Mouse (Mus musculus): ENCODE measurements around the gene Gbp6.
A peak's percentile ranks its signal among the peaks of the same experiment; 100 is the strongest.
"Not testable (repeated sequence)": the region's sequence is repeated elsewhere in the genome, so short reads cannot be mapped to it uniquely, and the experiment has no call there.

The Gbp6 gene

DNA sequence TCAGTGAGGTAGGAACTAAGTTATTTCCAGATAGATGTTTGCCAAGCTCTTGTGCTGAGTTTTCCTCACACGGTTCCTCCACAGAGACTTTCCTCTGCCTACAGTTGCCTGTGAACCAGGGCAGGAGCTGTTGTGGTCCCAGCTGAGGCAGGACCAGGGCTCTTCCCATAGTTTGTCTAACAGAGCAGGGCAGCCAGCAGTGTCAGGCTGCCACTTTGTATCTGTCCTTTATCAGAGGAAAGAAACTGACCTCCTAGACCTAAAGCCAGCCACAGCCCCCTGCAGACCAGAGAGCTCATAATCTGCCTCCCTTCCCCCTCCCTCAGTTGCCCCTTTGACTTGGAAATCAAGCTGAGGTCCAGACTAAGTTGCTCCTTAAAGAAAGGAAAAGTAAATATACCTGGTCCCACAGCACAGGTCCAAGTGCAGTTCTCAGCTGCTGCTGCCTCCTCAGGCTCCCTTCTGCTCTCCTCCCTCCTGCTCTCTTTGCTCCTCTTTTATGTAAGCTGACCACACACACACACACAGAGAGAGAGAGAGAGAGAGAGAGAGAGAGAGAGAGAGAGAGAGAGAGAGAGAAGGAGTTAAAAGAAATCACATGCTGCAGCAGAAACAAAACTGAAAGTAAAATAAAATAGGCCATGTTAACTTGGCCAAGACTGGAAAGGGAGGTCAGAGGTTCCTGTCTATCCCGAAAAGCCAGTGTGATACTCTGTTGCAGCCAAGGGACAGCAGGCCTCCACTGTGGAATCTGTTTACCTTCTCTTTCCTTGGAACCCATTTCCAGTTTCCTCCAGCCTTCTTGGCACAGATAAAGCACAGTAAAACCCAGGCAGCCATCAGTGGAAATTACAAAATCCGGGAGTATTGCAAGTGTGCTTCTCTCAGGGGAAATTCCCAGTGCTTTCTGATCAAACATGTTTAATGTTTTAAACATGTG, at the start of gene Gbp6, which contains the start of gene Gm43302:
Gbp6 (minus strand) TSS at position 473 of the 940 bp plus-strand sequence.
Gm43302 (minus strand) TSS at position 470 of the 940 bp plus-strand sequence.
- peak; percentile 21 for DNase-seq

- DNase-seq: no peak
Measured at GRCm38 (mm10) chr5:105341281-105341680, 47.8 kb upstream of the Gbp6 start.

GRCm38 (mm10) chr5:105322543-105322942, 29.0 kb upstream of the Gbp6 start:
- no peak for DNase-seq

DNA sequence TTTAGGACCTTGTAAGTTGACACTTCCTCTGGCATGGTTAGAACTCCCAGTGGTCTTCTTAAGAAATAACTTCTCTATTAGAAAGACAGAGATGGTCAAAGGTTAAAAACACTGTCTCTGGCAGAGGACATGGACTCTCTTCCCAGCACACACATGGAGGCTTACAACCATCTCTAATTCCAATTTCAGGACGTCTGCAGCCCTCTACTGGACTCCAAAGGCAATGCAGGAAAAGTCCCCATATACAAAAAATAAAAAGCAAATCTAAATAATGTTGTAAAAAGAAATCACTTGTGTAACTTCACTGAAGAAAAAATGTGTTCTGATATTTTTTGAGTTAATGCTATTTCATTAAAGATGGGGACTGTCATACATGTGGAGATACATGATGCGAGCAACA, 17.4 kb upstream of the Gbp6 start:
- DNase-seq: no peak

DNA sequence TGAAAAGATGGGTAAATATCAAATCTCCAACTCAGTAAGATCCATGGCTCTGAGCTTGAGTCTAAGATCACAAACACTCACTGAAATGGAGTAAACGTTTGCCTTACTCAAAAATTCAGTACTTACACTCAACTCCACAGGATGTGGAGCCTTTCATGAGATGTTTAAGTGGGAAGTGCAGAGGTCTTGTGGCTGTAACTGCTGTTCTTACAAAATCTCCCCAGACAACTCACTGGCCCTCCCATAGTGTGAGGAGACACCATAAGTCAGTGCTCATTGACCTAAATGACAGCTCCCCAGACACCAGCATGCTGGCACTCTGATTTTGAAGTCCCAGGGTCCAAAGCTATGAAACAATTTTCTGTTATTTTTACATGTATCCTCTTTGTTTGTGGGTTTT, 15.7 kb upstream of the Gbp6 start:
- DNase-seq: not testable (repeated sequence)

- not testable (repeated sequence) for DNase-seq
Measured at GRCm38 (mm10) chr5:105306946-105307345, 13.4 kb upstream of the Gbp6 start.

DNA sequence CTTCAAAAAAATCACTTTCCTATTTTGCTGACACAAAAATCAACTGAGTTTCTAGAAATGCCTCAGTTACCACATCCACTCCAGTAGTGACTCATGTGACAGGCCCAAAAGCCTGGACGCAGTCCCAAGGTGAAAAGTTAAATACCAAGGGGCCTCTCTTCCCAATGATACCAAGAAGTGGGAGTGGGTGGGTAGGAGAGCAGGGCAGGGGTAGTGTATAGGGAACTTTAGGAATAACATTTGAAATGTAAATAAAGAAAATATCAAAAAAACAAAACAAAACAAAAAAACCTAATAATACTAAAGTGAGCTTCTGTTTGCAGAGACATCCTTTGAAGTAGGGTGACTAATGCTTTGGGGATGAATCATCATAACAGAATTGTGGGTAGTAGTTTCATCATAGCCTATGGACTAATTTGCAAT, 12.7 kb upstream of the Gbp6 start:
- DNase-seq: no peak

DNA sequence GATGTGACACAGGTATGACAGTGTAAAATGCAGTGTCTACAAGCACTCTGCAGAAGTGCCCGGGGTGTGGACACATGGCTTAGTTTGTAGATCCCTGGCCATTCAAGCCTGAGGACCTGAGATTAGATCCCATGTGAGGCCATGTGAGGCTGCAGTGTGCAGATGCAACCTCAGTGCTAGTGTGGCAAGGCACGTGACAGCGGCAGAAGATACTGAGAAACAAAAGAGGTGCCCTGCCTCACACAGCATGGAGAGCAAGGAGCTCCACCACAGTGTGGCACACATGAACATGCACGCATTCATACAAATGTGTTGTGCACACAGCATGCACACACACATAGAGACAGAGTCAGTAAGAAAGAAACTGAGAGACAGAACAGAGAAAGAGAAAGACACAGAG, 12.2 kb upstream of the Gbp6 start:
- not testable (repeated sequence) for DNase-seq

DNA sequence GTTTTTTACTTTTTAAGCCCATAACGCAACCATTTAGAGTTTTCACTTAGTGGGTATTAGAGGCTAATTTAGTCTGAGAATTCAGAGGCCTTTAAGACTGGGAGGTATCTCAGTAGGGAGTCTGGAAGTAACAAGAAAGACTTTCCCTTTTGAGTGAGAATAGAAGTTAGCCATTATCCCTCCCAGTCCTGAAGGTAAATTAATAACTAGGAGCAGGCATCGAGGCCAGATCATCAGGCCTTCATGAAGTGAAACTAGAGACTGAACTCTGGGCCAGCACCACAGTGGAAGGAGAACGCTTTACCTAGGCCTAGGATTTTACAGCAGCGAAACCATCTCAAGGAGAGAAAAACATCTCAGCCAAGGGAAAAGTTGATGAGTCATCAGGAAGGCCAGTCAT, 8.5 kb upstream of the Gbp6 start:
- DNase-seq: peak; percentile 21

DNA sequence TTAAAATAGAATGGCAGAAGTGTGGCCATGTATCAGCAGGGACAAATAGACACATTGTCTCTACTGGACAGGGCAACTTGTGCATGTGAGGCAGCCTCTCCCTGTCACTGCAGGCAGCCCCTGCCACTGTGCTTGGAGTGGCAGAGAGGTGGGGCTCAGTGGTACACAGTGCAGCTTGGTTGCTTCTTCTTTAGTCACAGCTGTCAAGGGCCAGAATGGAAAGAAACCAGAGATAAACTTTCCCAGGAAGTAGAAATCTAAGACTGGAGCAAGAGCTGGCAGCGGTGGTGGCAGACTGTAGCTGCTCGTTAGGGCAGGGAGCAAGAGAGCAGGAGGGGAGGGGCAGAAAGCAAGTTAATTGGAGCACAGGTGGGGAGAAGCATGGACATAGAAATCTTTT, 8.0 kb upstream of the Gbp6 start:
- DNase-seq: peak; percentile 25

- DNase-seq: no peak
Measured at GRCm38 (mm10) chr5:105295746-105296145, 2.2 kb upstream of the Gbp6 start.

DNA sequence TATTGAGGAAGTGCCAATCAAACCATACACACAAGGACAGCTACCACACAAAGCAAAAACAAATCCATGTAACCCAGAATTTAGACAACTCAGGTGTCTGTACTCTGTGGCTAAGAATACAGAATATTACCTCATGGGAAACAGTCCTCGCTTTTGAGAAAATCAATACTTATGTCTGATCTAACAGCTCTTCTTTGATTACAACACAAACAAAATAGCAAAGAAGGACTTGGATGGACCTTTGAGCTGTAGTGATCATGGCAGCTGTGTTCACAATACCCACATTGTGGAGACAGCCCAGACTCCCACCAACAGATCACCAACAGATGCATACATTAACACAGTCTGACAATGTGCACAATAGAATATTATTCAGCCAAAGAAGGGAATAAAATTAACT, 1.0 kb downstream of the Gbp6 start:
- no peak for DNase-seq

- not testable (repeated sequence) for DNase-seq
Measured at GRCm38 (mm10) chr5:105290921-105291320, 2.6 kb downstream of the Gbp6 start.

- not testable (repeated sequence) for DNase-seq
Measured at GRCm38 (mm10) chr5:105260673-105261072, 32.8 kb downstream of the Gbp6 start.

DNA sequence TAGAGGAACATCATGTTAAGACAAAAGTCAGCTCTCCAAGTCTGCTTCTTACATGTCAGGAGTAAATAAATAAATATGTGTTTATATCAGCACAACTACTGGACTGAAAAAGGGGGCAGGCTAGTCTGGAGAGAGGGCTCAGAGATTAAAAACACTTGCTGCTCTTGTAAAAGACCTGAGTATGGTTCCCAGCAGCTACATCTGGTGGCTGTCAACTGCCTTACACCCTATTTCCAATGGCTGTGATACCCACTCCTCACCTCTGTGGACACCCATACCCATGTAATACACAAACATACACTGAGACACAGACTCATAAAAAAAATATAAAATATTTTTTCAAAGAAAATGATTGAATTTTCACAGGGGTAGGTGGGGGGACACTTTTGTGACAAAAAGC, 41.0 kb downstream of the Gbp6 start:
- no peak for DNase-seq

DNA sequence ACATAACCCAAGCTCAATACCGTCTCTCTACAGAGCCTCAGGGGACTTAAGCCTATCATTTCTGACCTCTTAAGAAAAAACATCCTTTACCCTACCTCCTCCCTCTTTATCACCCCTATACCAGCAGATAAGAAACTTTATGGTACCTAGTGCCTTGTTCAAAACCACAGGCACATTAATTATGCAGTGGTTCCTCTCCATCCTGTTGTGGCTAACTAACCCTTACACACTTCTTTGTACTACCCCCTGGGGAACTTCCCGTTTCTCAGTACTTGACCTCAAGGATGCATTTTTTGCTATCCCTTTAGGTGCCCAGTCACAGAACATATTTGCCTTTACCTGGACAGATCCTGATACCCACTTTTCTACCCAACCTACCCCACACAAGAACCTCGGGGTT, 48.8 kb downstream of the Gbp6 start:
- not testable (repeated sequence) for DNase-seq

DNA sequence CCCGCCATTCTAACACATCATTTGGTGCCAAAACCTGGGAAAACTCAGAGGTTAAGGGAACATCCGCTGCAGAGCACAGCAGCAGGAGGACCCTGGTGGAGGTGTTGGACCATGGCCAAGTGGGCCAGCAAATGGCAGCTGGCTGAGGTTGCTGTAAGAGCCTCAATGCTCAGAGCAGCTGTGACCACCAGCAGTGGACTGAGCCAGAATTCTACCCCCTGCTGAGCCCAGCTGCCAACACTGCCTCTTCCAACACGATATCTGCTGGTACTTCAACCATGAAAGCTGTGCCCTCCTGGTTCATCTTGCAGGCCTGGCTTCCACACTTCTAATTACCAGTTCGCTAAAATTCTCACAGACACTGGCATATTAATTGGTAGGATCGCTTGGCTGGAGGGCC, 52.5 kb downstream of the Gbp6 start:
- not testable (repeated sequence) for DNase-seq

- peak; percentile 4 for DNase-seq
Measured at GRCm38 (mm10) chr5:105239483-105240047, 53.9 kb downstream of the Gbp6 start, which contains the start of gene Gbp10. TSS of gene Gbp10 (minus strand) at chr5:105239533.

- DNase-seq: not testable (repeated sequence)
Measured at GRCm38 (mm10) chr5:105238402-105238801, 55.1 kb downstream of the Gbp6 start.

- DNase-seq: not testable (repeated sequence)
Measured at GRCm38 (mm10) chr5:105236040-105236439, 57.5 kb downstream of the Gbp6 start.
